Mouse (Mus musculus) spleen, adult 18-20 months (tissue): Measurements from ENCODE around the gene Map3k5.
"Not testable (repeated sequence)": the region's sequence is repeated elsewhere in the genome, so short reads cannot be mapped to it uniquely, and the experiment has no call there.

ENCODE experiments used
- DNase-seq, 2 experiments: peaks; one replicate each; pipeline ENCODE4 v3.0.0; 2022; ENCODE audit warnings: mixed read lengths in 2 of 2

Map3k5 gene

GRCm38 (mm10) chr10:19968445-19968844, 34.2 kb downstream of the Map3k5 start:
- DNase-seq: no peak

GRCm38 (mm10) chr10:19969831-19970460, 35.7 kb downstream of the Map3k5 start:
- no peak for DNase-seq

GRCm38 (mm10) chr10:19971491-19971890, 37.2 kb downstream of the Map3k5 start:
- not testable (repeated sequence) for DNase-seq

- no peak for DNase-seq
Measured at GRCm38 (mm10) chr10:19973321-19974108, 39.2 kb downstream of the Map3k5 start.

GRCm38 (mm10) chr10:19977557-19977956, 43.3 kb downstream of the Map3k5 start:
- no peak for DNase-seq

GRCm38 (mm10) chr10:19978662-19979199, 44.5 kb downstream of the Map3k5 start:
- no peak for DNase-seq

- DNase-seq: no peak
Measured at GRCm38 (mm10) chr10:19987736-19988135, 53.5 kb downstream of the Map3k5 start.

GRCm38 (mm10) chr10:19989986-19990385, 55.7 kb downstream of the Map3k5 start:
- no peak for DNase-seq

- DNase-seq: no peak
Measured at GRCm38 (mm10) chr10:19990638-19991037, 56.4 kb downstream of the Map3k5 start.

GRCm38 (mm10) chr10:19991237-19991865, 57.1 kb downstream of the Map3k5 start:
- no peak for DNase-seq

GRCm38 (mm10) chr10:19991866-19992252, 57.6 kb downstream of the Map3k5 start:
- peak; percentile 50 to 54 for DNase-seq

GRCm38 (mm10) chr10:19994469-19995450, 60.5 kb downstream of the Map3k5 start:
- peak; percentile 37 to 56 for DNase-seq

- DNase-seq: no peak
Measured at GRCm38 (mm10) chr10:19996151-19996550, 61.9 kb downstream of the Map3k5 start.

- no peak for DNase-seq
Measured at GRCm38 (mm10) chr10:19999703-20000407, 65.6 kb downstream of the Map3k5 start.

GRCm38 (mm10) chr10:20000408-20000770, 66.1 kb downstream of the Map3k5 start:
- DNase-seq: no peak

GRCm38 (mm10) chr10:20001990-20002389, 67.7 kb downstream of the Map3k5 start:
- DNase-seq: no peak

- DNase-seq: no peak
Measured at GRCm38 (mm10) chr10:20003006-20003405, 68.7 kb downstream of the Map3k5 start.

GRCm38 (mm10) chr10:20004786-20005185, 70.5 kb downstream of the Map3k5 start:
- no peak for DNase-seq

- no peak for DNase-seq
Measured at GRCm38 (mm10) chr10:20005491-20005952, 71.2 kb downstream of the Map3k5 start.

GRCm38 (mm10) chr10:20006333-20007093, 72.2 kb downstream of the Map3k5 start:
- DNase-seq: no peak

- no peak for DNase-seq
Measured at GRCm38 (mm10) chr10:20009310-20009709, 75.0 kb downstream of the Map3k5 start.
